Mouse (Mus musculus): Measurements from ENCODE around the gene Ptpre. TPM values are rescaled to one million over a fixed set of nuclear protein-coding genes. Genes with fewer than 3 reads are reported as not detected.

The Ptpre gene
- polyA plus RNA-seq, 1 experiment, result 19.7 TPM

DNA sequence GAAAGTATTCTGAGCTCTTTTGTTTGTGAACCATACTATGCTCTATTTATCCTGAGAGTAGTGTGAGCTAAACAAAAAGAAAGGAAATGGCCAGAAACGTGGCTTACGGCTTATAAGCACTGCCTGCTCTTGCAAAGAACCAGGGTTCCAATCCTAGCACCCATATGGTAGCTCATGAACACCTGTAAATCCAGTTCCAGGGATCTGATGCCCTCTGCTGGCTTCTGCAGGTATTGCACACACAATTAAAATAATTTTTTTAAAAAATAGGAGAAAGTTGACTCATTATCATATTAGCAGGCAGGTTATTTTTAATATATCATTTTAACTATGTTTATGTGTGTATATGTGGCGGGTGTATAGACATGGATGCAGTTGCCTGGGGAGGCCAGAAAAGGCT lies 87.6 kb downstream of the Ptpre start:
- no peak for DNase-seq
- Histone ChIP-seq H3K27me3 (ENCODE audit: control insufficient read depth, insufficient read depth, low read length) (no peaks in the 10 kb centered on the region), H3K4me1 (replicated peaks; ENCODE audit: control insufficient read depth, insufficient read depth, low read length) (no peaks in the 10 kb centered on the region), H3K4me3 (ENCODE audit: control insufficient read depth, insufficient read depth, low read length) (no peak overlapping the region), H3K27ac (ENCODE audit: control insufficient read depth, insufficient read depth, low read length) (no peak overlapping the region), H3K36me3 (ENCODE audit: control insufficient read depth, insufficient read depth, low read length) (peaks cover 8% of the 10 kb centered on the region; the same call in 1 of the 2 replicates)
- WGBS, result 98% methylated on average over 3 of the region's 3 CpGs
- TF ChIP-seq POLR2A (IDR thresholded peaks at IDR 0.05; ENCODE audit: control insufficient read depth, extremely low read depth, insufficient read depth, low read length, poor library complexity) (no peak), CTCF (IDR thresholded peaks at IDR 0.05; ENCODE audit: borderline replicate concordance, control insufficient read depth, extremely low read depth, insufficient read depth, low read length, poor library complexity) (no peak)

DNA sequence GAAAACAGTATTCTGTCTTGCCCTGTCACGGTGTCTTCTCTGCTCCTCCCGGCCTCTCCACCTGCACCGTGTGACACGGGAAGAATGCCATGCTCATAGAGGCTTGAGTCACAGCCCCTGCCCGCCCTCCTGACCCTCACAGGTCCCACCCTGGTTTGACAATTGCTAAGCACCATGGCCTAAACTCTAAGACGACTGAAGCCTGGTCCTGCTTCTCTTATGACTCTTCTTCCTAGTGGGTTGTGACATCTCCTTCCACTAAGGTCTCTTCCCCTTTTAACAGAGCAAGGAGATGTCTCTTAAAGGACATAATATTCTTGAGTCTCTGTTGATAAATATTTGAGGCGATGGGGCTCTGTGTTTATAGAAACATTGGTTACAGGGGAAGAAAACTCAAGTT lies 91.1 kb downstream of the Ptpre start:
- no peak overlapping the region for H3K27ac ChIP-seq (ENCODE audit: control insufficient read depth, insufficient read depth, low read length)
- no peak for TF ChIP-seq POLR2A (IDR thresholded peaks at IDR 0.05; ENCODE audit: control insufficient read depth, extremely low read depth, insufficient read depth, low read length, poor library complexity)
- TF ChIP-seq CTCF (IDR thresholded peaks at IDR 0.05; ENCODE audit: borderline replicate concordance, control insufficient read depth, extremely low read depth, insufficient read depth, low read length, poor library complexity), result no peak
- peaks cover 8% of the 10 kb centered on the region; the same call in 1 of the 2 replicates for H3K36me3 ChIP-seq (ENCODE audit: control insufficient read depth, insufficient read depth, low read length)
- no peaks in the 10 kb centered on the region for H3K27me3 ChIP-seq (ENCODE audit: control insufficient read depth, insufficient read depth, low read length)
- no peak for DNase-seq
- no peaks in the 10 kb centered on the region for H3K4me1 ChIP-seq (replicated peaks; ENCODE audit: control insufficient read depth, insufficient read depth, low read length)
- H3K4me3 ChIP-seq (ENCODE audit: control insufficient read depth, insufficient read depth, low read length), result no peak overlapping the region
- WGBS, result 92% methylated on average over 7 of the region's 7 CpGs

DNA sequence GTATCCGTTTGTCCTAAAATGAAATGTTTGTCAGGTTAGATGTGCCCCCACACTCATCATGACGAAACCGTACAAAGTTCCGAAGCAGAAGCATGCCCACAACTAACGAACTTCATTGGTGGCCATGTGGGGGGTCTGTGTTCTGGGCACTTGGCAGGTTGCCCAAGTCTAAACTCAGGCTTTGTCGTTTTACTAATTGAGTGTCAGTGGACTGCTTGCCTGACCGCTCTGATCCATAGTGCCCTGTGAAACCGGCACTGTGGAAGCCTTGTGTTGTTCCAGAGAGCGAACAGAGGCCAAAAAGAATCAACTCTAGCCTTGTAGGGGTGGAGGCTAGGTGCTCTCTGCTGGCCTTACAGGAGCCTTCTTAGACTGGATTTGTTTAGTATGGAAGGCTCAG lies 91.7 kb downstream of the Ptpre start:
- DNase-seq, result no peak
- WGBS, result 89% methylated on average over 9 of the region's 9 CpGs
- no peaks in the 10 kb centered on the region for H3K27me3 ChIP-seq (ENCODE audit: control insufficient read depth, insufficient read depth, low read length)
- H3K4me1 ChIP-seq (replicated peaks; ENCODE audit: control insufficient read depth, insufficient read depth, low read length), result no peaks in the 10 kb centered on the region
- TF ChIP-seq CTCF (IDR thresholded peaks at IDR 0.05; ENCODE audit: borderline replicate concordance, control insufficient read depth, extremely low read depth, insufficient read depth, low read length, poor library complexity) (no peak), POLR2A (IDR thresholded peaks at IDR 0.05; ENCODE audit: control insufficient read depth, extremely low read depth, insufficient read depth, low read length, poor library complexity) (no peak)
- H3K4me3 ChIP-seq (ENCODE audit: control insufficient read depth, insufficient read depth, low read length), result no peak overlapping the region
- H3K36me3 ChIP-seq (ENCODE audit: control insufficient read depth, insufficient read depth, low read length), result peaks cover 8% of the 10 kb centered on the region; the same call in 1 of the 2 replicates
- H3K27ac ChIP-seq (ENCODE audit: control insufficient read depth, insufficient read depth, low read length), result no peak overlapping the region

DNA sequence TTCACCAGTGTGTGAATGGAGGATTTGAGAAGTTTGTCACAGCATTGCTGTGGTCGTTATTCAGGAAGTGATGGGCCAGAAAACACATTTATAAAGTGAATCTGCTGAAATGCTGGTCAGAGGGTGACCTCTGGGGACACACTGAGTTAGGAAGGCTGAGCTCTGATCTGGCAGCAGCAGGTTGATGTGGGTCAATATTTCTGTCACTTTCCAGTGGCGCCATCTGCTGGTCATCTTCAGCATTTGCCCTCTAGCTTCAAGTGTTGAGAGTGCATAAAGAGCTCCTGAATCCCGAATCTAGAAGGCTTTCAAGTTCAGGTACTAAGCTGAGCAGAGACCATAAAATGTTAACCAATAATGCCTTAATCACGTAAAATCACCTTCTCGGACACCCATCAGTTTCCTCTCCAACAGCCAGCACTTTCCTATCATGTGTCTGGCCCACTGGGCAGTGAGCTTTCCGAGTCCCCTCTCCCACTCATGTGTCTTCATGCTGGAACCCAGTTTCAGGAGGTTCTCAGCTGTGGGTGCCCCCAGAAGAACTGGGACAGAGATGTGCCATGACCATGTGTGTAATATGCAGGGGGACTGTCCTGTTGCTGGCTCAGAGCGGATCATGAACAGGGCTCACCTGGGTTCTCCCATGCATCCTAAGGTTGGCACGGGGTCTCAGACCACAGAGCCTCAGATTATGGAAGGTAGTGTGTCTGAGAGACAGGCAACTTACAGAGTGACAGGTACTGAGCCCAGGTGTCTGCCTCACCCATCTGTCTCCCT lies 94.7 kb downstream of the Ptpre start:
- DNase-seq, result peak; percentile 68
- Histone ChIP-seq H3K27ac (ENCODE audit: control insufficient read depth, insufficient read depth, low read length) (no peak overlapping the region), H3K4me1 (replicated peaks; ENCODE audit: control insufficient read depth, insufficient read depth, low read length) (no peaks in the 10 kb centered on the region), H3K36me3 (ENCODE audit: control insufficient read depth, insufficient read depth, low read length) (no peaks in the 10 kb centered on the region), H3K4me3 (ENCODE audit: control insufficient read depth, insufficient read depth, low read length) (no peak overlapping the region), H3K27me3 (ENCODE audit: control insufficient read depth, insufficient read depth, low read length) (no peaks in the 10 kb centered on the region)
- TF ChIP-seq POLR2A (IDR thresholded peaks at IDR 0.05; ENCODE audit: control insufficient read depth, extremely low read depth, insufficient read depth, low read length, poor library complexity), result no peak
- no peak for TF ChIP-seq CTCF (IDR thresholded peaks at IDR 0.05; ENCODE audit: borderline replicate concordance, control insufficient read depth, extremely low read depth, insufficient read depth, low read length, poor library complexity)
- 59% methylated on average over 8 of the region's 8 CpGs for WGBS

DNA sequence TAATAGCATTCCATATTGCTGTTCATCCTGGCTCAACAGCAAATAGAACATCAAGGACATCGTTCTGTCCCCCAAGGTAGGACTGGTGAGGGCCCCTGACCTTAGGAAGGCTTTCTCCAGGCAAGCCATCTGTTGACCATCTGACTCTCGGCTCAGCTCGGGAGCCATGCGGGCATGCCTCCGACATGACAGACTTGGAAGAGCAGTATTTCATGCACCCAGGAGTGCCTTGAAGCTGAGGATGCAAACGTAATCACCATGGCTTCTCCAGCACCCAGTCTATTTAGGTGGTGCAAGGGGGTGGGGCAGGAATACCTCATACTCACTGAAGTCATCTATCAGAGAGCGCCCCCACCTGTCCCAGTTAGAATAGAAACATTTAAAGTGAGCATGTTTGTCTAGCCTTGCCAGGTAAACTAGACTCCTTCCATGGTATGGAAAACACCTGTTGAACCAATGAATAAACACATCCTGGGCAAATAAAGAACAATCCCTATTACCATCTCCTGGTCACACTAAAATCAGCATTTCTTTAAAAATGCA lies 95.5 kb downstream of the Ptpre start:
- Histone ChIP-seq H3K27ac (ENCODE audit: control insufficient read depth, insufficient read depth, low read length) (no peak overlapping the region), H3K27me3 (ENCODE audit: control insufficient read depth, insufficient read depth, low read length) (no peaks in the 10 kb centered on the region), H3K4me3 (ENCODE audit: control insufficient read depth, insufficient read depth, low read length) (no peak overlapping the region), H3K36me3 (ENCODE audit: control insufficient read depth, insufficient read depth, low read length) (no peaks in the 10 kb centered on the region), H3K4me1 (replicated peaks; ENCODE audit: control insufficient read depth, insufficient read depth, low read length) (peaks cover 8% of the 10 kb centered on the region)
- no peak for DNase-seq
- 93% methylated on average over 7 of the region's 7 CpGs for WGBS
- TF ChIP-seq POLR2A (IDR thresholded peaks at IDR 0.05; ENCODE audit: control insufficient read depth, extremely low read depth, insufficient read depth, low read length, poor library complexity) (no peak), CTCF (IDR thresholded peaks at IDR 0.05; ENCODE audit: borderline replicate concordance, control insufficient read depth, extremely low read depth, insufficient read depth, low read length, poor library complexity) (no peak)

DNA sequence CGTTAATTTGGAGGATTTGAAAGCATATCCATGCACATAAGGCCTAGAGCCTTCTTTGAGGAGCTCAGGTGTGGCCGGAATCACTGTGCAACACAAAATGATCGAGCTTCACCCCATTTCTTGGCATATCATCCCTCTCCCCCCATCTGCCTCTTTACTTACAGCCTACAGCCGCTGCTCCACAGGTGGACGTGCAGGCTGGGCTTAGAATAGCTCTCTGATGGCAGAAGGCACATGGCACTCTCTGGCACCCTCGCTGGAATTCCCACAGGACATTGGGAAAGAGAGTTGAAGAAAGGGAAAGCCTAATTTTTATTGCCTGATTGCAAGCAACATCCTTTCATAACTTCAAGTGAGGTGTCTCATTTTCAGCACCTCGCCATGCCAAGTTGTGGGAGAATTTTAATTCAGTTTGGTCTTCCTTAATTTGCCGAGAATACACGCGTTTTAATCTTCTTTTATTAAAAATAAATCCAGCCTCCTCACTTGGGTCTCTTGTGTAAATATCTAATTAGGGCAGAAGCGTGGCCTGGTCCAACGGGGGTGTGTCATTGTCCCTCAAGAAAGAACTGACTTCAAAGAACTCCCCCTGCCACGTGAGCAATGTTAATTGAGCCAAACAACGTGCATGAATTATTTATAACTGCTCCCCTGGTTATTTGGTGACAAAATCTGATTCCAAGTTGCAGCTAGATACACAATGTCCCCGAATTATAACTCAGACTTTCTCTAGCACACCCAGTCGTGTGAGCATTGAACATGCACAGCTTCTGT lies 97.8 kb downstream of the Ptpre start:
- H3K36me3 ChIP-seq (ENCODE audit: control insufficient read depth, insufficient read depth, low read length), result no peaks in the 10 kb centered on the region
- H3K4me1 ChIP-seq (replicated peaks; ENCODE audit: control insufficient read depth, insufficient read depth, low read length), result peaks cover 17% of the 10 kb centered on the region
- TF ChIP-seq CTCF (IDR thresholded peaks at IDR 0.05; ENCODE audit: borderline replicate concordance, control insufficient read depth, extremely low read depth, insufficient read depth, low read length, poor library complexity) (no peak), POLR2A (IDR thresholded peaks at IDR 0.05; ENCODE audit: control insufficient read depth, extremely low read depth, insufficient read depth, low read length, poor library complexity) (no peak)
- no peak for DNase-seq
- WGBS, result 88% methylated on average over 16 of the region's 16 CpGs
- H3K27ac ChIP-seq (ENCODE audit: control insufficient read depth, insufficient read depth, low read length), result no peak overlapping the region
- H3K27me3 ChIP-seq (ENCODE audit: control insufficient read depth, insufficient read depth, low read length), result no peaks in the 10 kb centered on the region
- no peak overlapping the region for H3K4me3 ChIP-seq (ENCODE audit: control insufficient read depth, insufficient read depth, low read length)
